Mouse (Mus musculus): ENCODE data around the gene Ncaph2. TPM values are rescaled to one million over a fixed set of nuclear protein-coding genes. Genes with fewer than 3 reads are reported as not detected.

Ncaph2 gene
- polyA plus RNA-seq, 1 experiment from 2014 or later, result 200 TPM

GRCm38 (mm10) chr15:89404831-89405623, 49.5 kb downstream of the Ncaph2 start:
- H3K36me3 ChIP-seq, result no peaks in the 10 kb centered on the region
- no peak overlapping the region for H3K4me3 ChIP-seq
- no peak for DNase-seq (ENCODE audit: low spot score)
- no peak overlapping the region for H3K27ac ChIP-seq
- 87% methylated on average over 10 of the region's 10 CpGs for WGBS
- no peaks in the 10 kb centered on the region for H3K4me1 ChIP-seq
- H3K27me3 ChIP-seq (ENCODE audit: low read depth, poor library complexity, severe bottlenecking), result no peaks in the 10 kb centered on the region
- H3K9me3 ChIP-seq (replicated peaks), result 0 out of 2 replicates have a peak, but pooled peaks cover 1% of the 10 kb centered on the region

- H3K4me3 ChIP-seq, result no peak overlapping the region
- DNase-seq (ENCODE audit: low spot score), result no peak
- H3K27ac ChIP-seq, result no peak overlapping the region
- no peaks in the 10 kb centered on the region for H3K27me3 ChIP-seq (ENCODE audit: low read depth, poor library complexity, severe bottlenecking)
- 0 out of 2 replicates have a peak, but pooled peaks cover 1% of the 10 kb centered on the region for H3K9me3 ChIP-seq (replicated peaks)
- H3K4me1 ChIP-seq, result no peaks in the 10 kb centered on the region
- H3K36me3 ChIP-seq, result no peaks in the 10 kb centered on the region
Measured at GRCm38 (mm10) chr15:89406691-89407090, 51.2 kb downstream of the Ncaph2 start.

- WGBS, result 81% methylated on average over 24 of the region's 24 CpGs
- H3K4me3 ChIP-seq, result no peak within 1 kb of the TSS
- no peak for DNase-seq (ENCODE audit: low spot score)
- no peaks in the 10 kb centered on the region for H3K27me3 ChIP-seq (ENCODE audit: low read depth, poor library complexity, severe bottlenecking)
- H3K9me3 ChIP-seq (replicated peaks), result 0 out of 2 replicates have a peak, but pooled peaks cover 1% of the 10 kb centered on the region
- no peak within 1 kb of the TSS for H3K27ac ChIP-seq
- H3K4me1 ChIP-seq, result no peaks in the 10 kb centered on the region
- no peaks in the 10 kb centered on the region for H3K36me3 ChIP-seq
Measured at GRCm38 (mm10) chr15:89410118-89410517, 54.6 kb downstream of the Ncaph2 start, which contains the start of gene Syce3. Syce3 (minus strand) TSS chr15:89410503.

- H3K27ac ChIP-seq, result no peak overlapping the region
- no peak overlapping the region for H3K4me3 ChIP-seq
- no peak for DNase-seq (ENCODE audit: low spot score)
- no peaks in the 10 kb centered on the region for H3K9me3 ChIP-seq (replicated peaks)
- peaks cover 14% of the 10 kb centered on the region for H3K36me3 ChIP-seq
- no peaks in the 10 kb centered on the region for H3K4me1 ChIP-seq
- WGBS, result 88% methylated on average over 8 of the region's 8 CpGs
- H3K27me3 ChIP-seq (ENCODE audit: low read depth, poor library complexity, severe bottlenecking), result no peaks in the 10 kb centered on the region
Measured at GRCm38 (mm10) chr15:89415282-89415681, 59.8 kb downstream of the Ncaph2 start.

- 93% methylated on average over 9 of the region's 9 CpGs for WGBS
- no peak overlapping the region for H3K4me3 ChIP-seq
- no peaks in the 10 kb centered on the region for H3K9me3 ChIP-seq (replicated peaks)
- peaks cover 31% of the 10 kb centered on the region for H3K36me3 ChIP-seq
- H3K4me1 ChIP-seq, result peaks cover 21% of the 10 kb centered on the region
- DNase-seq (ENCODE audit: low spot score), result no peak
- H3K27ac ChIP-seq, result no peak overlapping the region
- H3K27me3 ChIP-seq (ENCODE audit: low read depth, poor library complexity, severe bottlenecking), result no peaks in the 10 kb centered on the region
Measured at GRCm38 (mm10) chr15:89421938-89422337, 66.4 kb downstream of the Ncaph2 start.

Small RNAs within 50 kb of the gene (microRNA-seq; reads per million reads assigned to microRNA genes)
- not detected for gene Mir6959

Other genes with a start within 250 kb of the Ncaph2 start
- 24.4 and 28.6 TPM in 2 replicates for gene Tubgcp6, start 232.6 kb upstream of the Ncaph2 start, polyA plus RNA-seq (2016; fragmentation: Nextera tagmentation; extraction: Ambion mirVana)
- 13.0 and 13.8 TPM in 2 replicates for gene Hdac10, start 227.0 kb upstream of the Ncaph2 start, polyA plus RNA-seq (2016; fragmentation: Nextera tagmentation; extraction: Ambion mirVana)
- gene Mapk12, start 215.0 kb upstream of the Ncaph2 start, polyA plus RNA-seq (2016; fragmentation: Nextera tagmentation; extraction: Ambion mirVana), result 21.5 and 26.4 TPM in 2 replicates
- 20.3 and 21.8 TPM in 2 replicates for gene Mapk11, start 206.1 kb upstream of the Ncaph2 start, polyA plus RNA-seq (2016; fragmentation: Nextera tagmentation; extraction: Ambion mirVana)
- gene Plxnb2, start 174.9 kb upstream of the Ncaph2 start, polyA plus RNA-seq (2016; fragmentation: Nextera tagmentation; extraction: Ambion mirVana), result 147 and 162 TPM in 2 replicates
- gene Dennd6b, start 159.2 kb upstream of the Ncaph2 start, polyA plus RNA-seq (2016; fragmentation: Nextera tagmentation; extraction: Ambion mirVana), result 21.2 and 27.5 TPM in 2 replicates
- 15.4 and 21.2 TPM in 2 replicates for gene Ppp6r2, start 144.2 kb upstream of the Ncaph2 start, polyA plus RNA-seq (2016; fragmentation: Nextera tagmentation; extraction: Ambion mirVana)
- 71.9 and 80.9 TPM in 2 replicates for gene Sbf1, start 40.4 kb upstream of the Ncaph2 start, polyA plus RNA-seq (2016; fragmentation: Nextera tagmentation; extraction: Ambion mirVana)
- gene Adm2, start 33.0 kb upstream of the Ncaph2 start, polyA plus RNA-seq (2016; fragmentation: Nextera tagmentation; extraction: Ambion mirVana), result 0.11 and 0.18 TPM in 2 replicates
- not detected in 2 replicates for gene Miox, start 21.3 kb upstream of the Ncaph2 start, polyA plus RNA-seq (2016; fragmentation: Nextera tagmentation; extraction: Ambion mirVana)
- 40.8 and 45.1 TPM in 2 replicates for gene Lmf2, start 60 bp upstream of the Ncaph2 start, polyA plus RNA-seq (2016; fragmentation: Nextera tagmentation; extraction: Ambion mirVana)
- gene Sco2, start 18.1 kb downstream of the Ncaph2 start, polyA plus RNA-seq (2016; fragmentation: Nextera tagmentation; extraction: Ambion mirVana), result 7.4 and 9.0 TPM in 2 replicates
- gene Tymp, start 21.3 kb downstream of the Ncaph2 start, polyA plus RNA-seq (2016; fragmentation: Nextera tagmentation; extraction: Ambion mirVana), result 1.2 and 1.5 TPM in 2 replicates
- 0.39 and 0.53 TPM in 2 replicates for gene Odf3b, start 23.6 kb downstream of the Ncaph2 start, polyA plus RNA-seq (2016; fragmentation: Nextera tagmentation; extraction: Ambion mirVana)
- gene Klhdc7b, start 29.2 kb downstream of the Ncaph2 start, polyA plus RNA-seq (2016; fragmentation: Nextera tagmentation; extraction: Ambion mirVana), result 0.08 TPM in 1 of 2 replicates, not detected in the other
- not detected in 2 replicates for gene Syce3, start 54.8 kb downstream of the Ncaph2 start, polyA plus RNA-seq (2016; fragmentation: Nextera tagmentation; extraction: Ambion mirVana)
- 1.0 and 1.1 TPM in 2 replicates for gene Cpt1b, start 70.1 kb downstream of the Ncaph2 start, polyA plus RNA-seq (2016; fragmentation: Nextera tagmentation; extraction: Ambion mirVana)
- gene C730034F03Rik, start 73.9 kb downstream of the Ncaph2 start, polyA plus RNA-seq (2016; fragmentation: Nextera tagmentation; extraction: Ambion mirVana), result 3.0 and 4.5 TPM in 2 replicates
- gene Gm44502, start 74.0 kb downstream of the Ncaph2 start, polyA plus RNA-seq (2016; fragmentation: Nextera tagmentation; extraction: Ambion mirVana), result not detected in 2 replicates
- 38.6 and 41.9 TPM in 2 replicates for gene Chkb, start 74.2 kb downstream of the Ncaph2 start, polyA plus RNA-seq (2016; fragmentation: Nextera tagmentation; extraction: Ambion mirVana)
- 1.6 and 2.5 TPM in 2 replicates for gene Mapk8ip2, start 98.2 kb downstream of the Ncaph2 start, polyA plus RNA-seq (2016; fragmentation: Nextera tagmentation; extraction: Ambion mirVana)
- gene Arsa, start 121.7 kb downstream of the Ncaph2 start, polyA plus RNA-seq (2016; fragmentation: Nextera tagmentation; extraction: Ambion mirVana), result 9.6 and 11.2 TPM in 2 replicates
- 2.1 and 2.8 TPM in 2 replicates for gene Shank3, start 143.9 kb downstream of the Ncaph2 start, polyA plus RNA-seq (2016; fragmentation: Nextera tagmentation; extraction: Ambion mirVana)
- gene Acr, start 212.6 kb downstream of the Ncaph2 start, polyA plus RNA-seq (2016; fragmentation: Nextera tagmentation; extraction: Ambion mirVana), result 0.10 TPM in 1 of 2 replicates, not detected in the other
- 64.8 and 65.6 TPM in 2 replicates for gene Rabl2, start 236.2 kb downstream of the Ncaph2 start, polyA plus RNA-seq (2016; fragmentation: Nextera tagmentation; extraction: Ambion mirVana)